Mouse (Mus musculus) megakaryocyte, embryonic 14.5 days (primary cell): ENCODE data around the gene Cldn3.

ENCODE experiments used
- FLI1 ChIP-seq: IDR thresholded peaks from 2 replicates; pipeline ENCODE4 v1.6.1; 2012; ENCODE audit warnings: low read length, inconsistent platforms, mixed read lengths
- GATA1 ChIP-seq: IDR thresholded peaks from 3 replicates; pipeline ENCODE4 v1.6.1; 2012; ENCODE audit warnings: mixed read lengths, low read length, inconsistent platforms, borderline replicate concordance

DNA sequence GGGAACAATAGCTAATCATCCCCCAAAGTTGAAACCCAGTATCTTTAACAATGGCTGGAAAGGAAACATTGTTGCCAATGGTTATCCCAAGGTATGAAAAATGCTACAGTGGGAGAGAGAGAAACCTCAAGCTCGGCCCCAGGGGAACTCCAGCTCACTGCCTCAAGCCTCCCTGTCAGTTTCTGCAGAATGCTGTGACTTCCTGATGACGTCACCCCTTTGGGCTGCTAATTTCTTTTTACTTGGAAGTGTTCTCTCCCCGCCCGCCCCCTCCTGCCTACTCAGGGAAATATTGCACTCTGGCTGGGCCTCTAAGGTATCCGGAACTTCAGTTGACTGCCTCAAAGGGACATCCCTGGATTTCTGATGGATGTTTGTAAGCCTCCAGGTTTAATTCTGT is 22.5 kb upstream of the Cldn3 start:
- TF ChIP-seq GATA1: no peak
- no peak for TF ChIP-seq FLI1
